Mouse (Mus musculus) thymus, adult 2 months (tissue): ENCODE measurements around the gene Cd6. TPM values are rescaled to one million over a fixed set of nuclear protein-coding genes. Genes with fewer than 3 reads are reported as not detected.

Experiments
- DNase-seq: peaks from one replicate; pipeline ENCODE4 v3.0.0; 2021
- H3K27ac ChIP-seq: fragments of 200-500 bp; 2 replicates; pipeline ENCODE4 v1.5.1; 2012; ENCODE audit warnings: low read length, control low read depth; ENCODE audit not compliant: control insufficient read depth, insufficient read depth
- H3K27me3 ChIP-seq: fragments of 200-500 bp; 2 replicates; pipeline ENCODE4 v1.6.1; 2012; ENCODE audit warnings: mild to moderate bottlenecking, low read length, moderate library complexity, mixed read lengths; ENCODE audit not compliant: control insufficient read depth, insufficient read depth
- H3K36me3 ChIP-seq: fragments of 200-500 bp; 2 replicates; pipeline ENCODE4 v1.6.1; 2012; ENCODE audit warnings: mild to moderate bottlenecking, low read length, moderate library complexity; ENCODE audit not compliant: control insufficient read depth, insufficient read depth
- H3K4me1 ChIP-seq: fragments of 200-500 bp; replicated peaks from 2 replicates; pipeline ENCODE4 v1.6.1; 2012; ENCODE audit warnings: low read length; ENCODE audit not compliant: control insufficient read depth, insufficient read depth
- H3K4me3 ChIP-seq: fragments of 200-500 bp; 2 replicates; pipeline ENCODE4 v1.5.1; 2012; ENCODE audit warnings: mild to moderate bottlenecking, low read length, control low read depth, moderate library complexity; ENCODE audit not compliant: control insufficient read depth, insufficient read depth
- CTCF ChIP-seq: fragments of 200-500 bp; IDR thresholded peaks from 2 replicates; pipeline ENCODE4 v1.5.1; 2012; ENCODE audit warnings: mild to moderate bottlenecking, control low read depth, low read length, moderate library complexity, borderline replicate concordance; ENCODE audit not compliant: control insufficient read depth, poor library complexity, insufficient read depth; ENCODE audit errors: extremely low read depth
- POLR2A ChIP-seq: fragments of 200-500 bp; IDR thresholded peaks from 2 replicates; pipeline ENCODE4 v1.6.1; 2012; ENCODE audit warnings: mild to moderate bottlenecking, low read length, control low read depth, moderate library complexity; ENCODE audit not compliant: control insufficient read depth, poor library complexity, insufficient read depth; ENCODE audit errors: extremely low read depth
- WGBS: fragments of 180-500 bp; shearing (Covaris S2); methylation state at CpG from one replicate; pipeline ENCODE4 v1.1.7; 2018; 5-methylcytosine and 5-hydroxymethylcytosine counted together
- polyA plus RNA-seq: library from polyadenylated mRNA; depleted of rRNA; stranded (reverse); fragments of >200 nt; gene quantifications from 2 replicates; pipeline ENCODE4 v1.2.3, GENCODE M21; 2012

Cd6 gene
- polyA plus RNA-seq, 1 experiment, result 317 TPM

GRCm38 (mm10) chr19:10813039-10813438 is 16.8 kb downstream of the Cd6 start:
- peaks cover 37% of the 10 kb centered on the region for H3K36me3 ChIP-seq
- DNase-seq, result no peak
- 93% methylated on average over 5 of the region's 5 CpGs for WGBS
- no peaks in the 10 kb centered on the region for H3K27me3 ChIP-seq
- H3K27ac ChIP-seq, result no peak overlapping the region
- peaks cover 16% of the 10 kb centered on the region for H3K4me1 ChIP-seq
- TF ChIP-seq CTCF (no peak), POLR2A (no peak)
- no peak overlapping the region for H3K4me3 ChIP-seq

GRCm38 (mm10) chr19:10811471-10811870 is 18.4 kb downstream of the Cd6 start:
- TF ChIP-seq POLR2A (no peak), CTCF (no peak)
- H3K36me3 ChIP-seq, result peaks cover 39% of the 10 kb centered on the region
- WGBS, result 52% methylated on average over 6 of the region's 6 CpGs
- H3K4me1 ChIP-seq, result peaks cover 9% of the 10 kb centered on the region
- H3K4me3 ChIP-seq, result no peak overlapping the region
- H3K27ac ChIP-seq, result no peak overlapping the region
- no peaks in the 10 kb centered on the region for H3K27me3 ChIP-seq
- no peak for DNase-seq

GRCm38 (mm10) chr19:10810176-10810492 is 19.7 kb downstream of the Cd6 start:
- H3K4me1 ChIP-seq, result peaks cover 9% of the 10 kb centered on the region
- no peaks in the 10 kb centered on the region for H3K27me3 ChIP-seq
- 92% methylated on average over 4 of the region's 4 CpGs for WGBS
- no peak overlapping the region for H3K4me3 ChIP-seq
- TF ChIP-seq CTCF, result no peak
- no peak for TF ChIP-seq POLR2A
- DNase-seq, result no peak
- peaks cover 33% of the 10 kb centered on the region for H3K36me3 ChIP-seq
- H3K27ac ChIP-seq, result no peak overlapping the region

GRCm38 (mm10) chr19:10809428-10810175 is 20.3 kb downstream of the Cd6 start:
- WGBS, result 90% methylated on average over 11 of the region's 11 CpGs
- no peak for TF ChIP-seq POLR2A
- no peak for TF ChIP-seq CTCF
- H3K36me3 ChIP-seq, result peaks cover 30% of the 10 kb centered on the region
- H3K27ac ChIP-seq, result no peak overlapping the region
- no peak overlapping the region for H3K4me3 ChIP-seq
- H3K27me3 ChIP-seq, result no peaks in the 10 kb centered on the region
- DNase-seq, result no peak
- peaks cover 9% of the 10 kb centered on the region for H3K4me1 ChIP-seq

- no peak for TF ChIP-seq POLR2A
- TF ChIP-seq CTCF, result no peak
- Histone ChIP-seq H3K4me3 (no peak overlapping the region), H3K36me3 (peaks cover 26% of the 10 kb centered on the region), H3K27ac (no peak overlapping the region), H3K27me3 (no peaks in the 10 kb centered on the region), H3K4me1 (peaks cover 5% of the 10 kb centered on the region)
- WGBS, result 94% methylated on average over 12 of the region's 12 CpGs
- DNase-seq, result no peak
These were observed 21.2 kb downstream of the Cd6 start for GRCm38 (mm10) chr19:10808524-10809233.

GRCm38 (mm10) chr19:10805661-10806285 is 24.1 kb downstream of the Cd6 start:
- H3K4me3 ChIP-seq, result no peak overlapping the region
- WGBS, result 97% methylated on average over 11 of the region's 11 CpGs
- TF ChIP-seq CTCF (no peak), POLR2A (no peak)
- H3K36me3 ChIP-seq, result peaks cover 18% of the 10 kb centered on the region
- no peaks in the 10 kb centered on the region for H3K27me3 ChIP-seq
- H3K27ac ChIP-seq, result no peak overlapping the region
- H3K4me1 ChIP-seq, result peaks cover 8% of the 10 kb centered on the region
- DNase-seq, result no peak
